Comparison of ENCODE assay signal across 8 mouse cellular contexts in the genomic region with DNA sequence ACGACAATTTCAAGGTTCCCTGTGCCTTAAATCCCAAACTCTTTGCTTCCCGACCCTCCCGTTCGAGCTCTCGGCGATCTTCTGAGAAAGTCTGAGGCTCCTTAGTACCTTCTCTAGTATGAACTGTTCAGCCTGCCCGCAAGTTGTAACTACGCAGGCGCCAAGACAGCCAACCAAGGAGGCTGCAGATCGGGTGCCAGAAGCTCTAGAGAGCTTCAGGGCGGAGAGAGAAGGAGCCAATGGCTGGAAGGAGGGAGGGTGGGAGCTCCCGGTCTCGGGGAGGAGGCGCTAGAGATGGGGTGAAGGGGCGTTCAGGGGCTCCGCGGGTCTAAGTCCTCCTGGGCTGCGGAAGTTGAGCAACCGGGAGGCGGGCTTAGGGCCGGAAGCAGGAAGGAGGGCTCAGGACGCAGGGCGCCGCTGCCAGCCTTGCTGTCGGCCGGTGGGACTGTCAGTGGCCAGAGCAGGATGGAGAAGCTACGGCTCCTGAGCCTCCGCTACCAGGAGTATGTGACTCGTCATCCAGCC. TPM values are rescaled to one million over a fixed set of nuclear protein-coding genes. Genes with fewer than 3 reads are reported as not detected.
A peak's percentile ranks its signal among the peaks of the same experiment; 100 is the strongest.
DNase-seq lines count a peak whose midpoint lies in the region; ATAC-seq and TF ChIP-seq lines count a peak whose summit lies in the region.

No protein-coding gene starts in this region.

- WGBS in embryonic facial prominence, embryonic 14.5 days, result under 1% methylated on average over 16 of the region's 29 CpGs
- 1% methylated on average over 29 of the region's 29 CpGs for WGBS in heart, adult 2 months
- under 1% methylated on average over 27 of the region's 29 CpGs for WGBS in limb, embryonic 13.5 days
- under 1% methylated on average over 29 of the region's 29 CpGs for WGBS in midbrain, embryonic 16.5 days

- peak; percentile 28; the same call in 1 of the 2 replicates for TF ChIP-seq CTCF in heart, adult 2 months (IDR thresholded peaks at IDR 0.05)

- peak overlapping the region; percentile 72 for H3K4me3 ChIP-seq in embryonic facial prominence, embryonic 14.5 days (ENCODE audit: low read depth, low read length)
- peak overlapping the region; percentile 81 for H3K4me3 ChIP-seq in heart, adult 2 months
- peak overlapping the region; percentile 80 for H3K4me3 ChIP-seq in limb, embryonic 13.5 days
- H3K4me3 ChIP-seq in midbrain, embryonic 16.5 days (ENCODE audit: low read depth, low read length), result peak overlapping the region; percentile 65

- H3K36me3 ChIP-seq in embryonic facial prominence, embryonic 14.5 days (ENCODE audit: control insufficient read depth, insufficient read depth, low read length), result peaks cover 18% of the 10 kb centered on the region
- H3K36me3 ChIP-seq in heart, adult 2 months (ENCODE audit: control insufficient read depth, insufficient read depth, low read length), result no peaks in the 10 kb centered on the region
- H3K36me3 ChIP-seq in limb, embryonic 13.5 days, result peaks cover 22% of the 10 kb centered on the region
- peaks cover 21% of the 10 kb centered on the region; the same call in 1 of the 2 replicates for H3K36me3 ChIP-seq in midbrain, embryonic 16.5 days (ENCODE audit: control insufficient read depth, insufficient read depth, low read length)

- peaks cover 13% of the 10 kb centered on the region for H3K27me3 ChIP-seq in embryonic facial prominence, embryonic 14.5 days (replicated peaks; ENCODE audit: control insufficient read depth, insufficient read depth, low read length)
- H3K27me3 ChIP-seq in heart, adult 2 months (ENCODE audit: control insufficient read depth, insufficient read depth, low read length), result peaks cover 10% of the 10 kb centered on the region
- H3K27me3 ChIP-seq in limb, embryonic 13.5 days, result peaks cover 24% of the 10 kb centered on the region
- peaks cover 2% of the 10 kb centered on the region; the same call in 1 of the 2 replicates for H3K27me3 ChIP-seq in midbrain, embryonic 16.5 days (ENCODE audit: control insufficient read depth, insufficient read depth, low read depth, low read length)

- H3K9ac ChIP-seq in embryonic facial prominence, embryonic 14.5 days (ENCODE audit: low read depth, low read length), result peak overlapping the region; percentile 77
- peak overlapping the region; percentile 62 for H3K9ac ChIP-seq in heart, adult 2 months (ENCODE audit: low read depth, low read length)
- H3K9ac ChIP-seq in limb, embryonic 13.5 days, result peak overlapping the region; percentile 78
- H3K9ac ChIP-seq in midbrain, embryonic 16.5 days (ENCODE audit: low read depth, low read length), result peak overlapping the region; percentile 76

- intact Hi-C loops in heart, adult 2 months (cut with DNase I), result loop anchor here (2.0 to 5.0 kb wide), 2 partner anchors 47 to 60 kb away; partner anchors contain the start of gene Cry2

- H3K4me2 ChIP-seq in embryonic facial prominence, embryonic 14.5 days (ENCODE audit: low read depth, low read length), result peak overlapping the region; percentile 91
- peak overlapping the region; percentile 97 for H3K4me2 ChIP-seq in limb, embryonic 13.5 days (replicated peaks)
- peak overlapping the region; percentile 87 for H3K4me2 ChIP-seq in midbrain, embryonic 16.5 days (ENCODE audit: low read length)

- DNase-seq in 3T3-L1 (ENCODE audit: low read depth, low spot score), result peak; percentile 100
- DNase-seq in adrenal gland, postnatal 4 days (ENCODE audit: low spot score in 2 of 2), result peak; percentile 77 to 85
- peak; percentile 99 for DNase-seq in embryonic facial prominence, embryonic 14.5 days (ENCODE audit: low spot score)
- peak; percentile 96 to 97 for DNase-seq in heart, adult 2 months
- peak; percentile 96 to 99 for DNase-seq in kidney, adult 8-10 months
- DNase-seq in spleen, postnatal 10 days (ENCODE audit: low spot score in 2 of 2), result peak; percentile 81 to 93

- TF ChIP-seq POLR2A in heart, adult 2 months (IDR thresholded peaks at IDR 0.05; ENCODE audit: insufficient read depth, low read depth, low read length), result peak; percentile 84

- H3K27ac ChIP-seq in embryonic facial prominence, embryonic 14.5 days (replicated peaks; ENCODE audit: low read depth, low read length), result peak overlapping the region; percentile 84
- H3K27ac ChIP-seq in heart, adult 2 months, result peak overlapping the region; percentile 93
- H3K27ac ChIP-seq in limb, embryonic 13.5 days, result peak overlapping the region; percentile 84
- peak overlapping the region; percentile 84 for H3K27ac ChIP-seq in midbrain, embryonic 16.5 days (ENCODE audit: low read length)

- H3K9me3 ChIP-seq in embryonic facial prominence, embryonic 14.5 days (ENCODE audit: control insufficient read depth, low read length), result no peaks in the 10 kb centered on the region
- no peaks in the 10 kb centered on the region for H3K9me3 ChIP-seq in limb, embryonic 13.5 days
- H3K9me3 ChIP-seq in midbrain, embryonic 16.5 days (replicated peaks; ENCODE audit: control insufficient read depth, low read length, poor library complexity, severe bottlenecking), result no peaks in the 10 kb centered on the region

- TF ChIP-seq EP300 in heart, adult 2 months (IDR thresholded peaks at IDR 0.05; ENCODE audit: insufficient read depth, low read depth, low read length), result 0 out of 2 replicates have a peak, but pooled peaks have one; percentile 15

- H3K4me1 ChIP-seq in embryonic facial prominence, embryonic 14.5 days (ENCODE audit: control insufficient read depth, insufficient read depth, low read length), result peaks cover 29% of the 10 kb centered on the region
- peaks cover 5% of the 10 kb centered on the region for H3K4me1 ChIP-seq in heart, adult 2 months (ENCODE audit: control insufficient read depth, insufficient read depth, low read length)
- peaks cover 50% of the 10 kb centered on the region for H3K4me1 ChIP-seq in limb, embryonic 13.5 days
- H3K4me1 ChIP-seq in midbrain, embryonic 16.5 days (ENCODE audit: control insufficient read depth, insufficient read depth, low read length), result peaks cover 36% of the 10 kb centered on the region

- ATAC-seq in embryonic facial prominence, embryonic 14.5 days (ENCODE audit: low read depth), result peak; percentile 94
- ATAC-seq in limb, embryonic 13.5 days (ENCODE audit: low FRiP score, low read depth), result peak; percentile 94
- ATAC-seq in midbrain, embryonic 16.5 days, result peak; percentile 94

- no peaks in the 10 kb centered on the region for H3K79me2 ChIP-seq in heart, adult 2 months (replicated peaks; ENCODE audit: control insufficient read depth, insufficient read depth, low read length)

RNA-seq across cellular contexts. Expression of gene Large2, which starts 0.5 kb away (rescaled TPM):
- total RNA-seq in adrenal gland, postnatal 4 days (2021), result 10 to 100 TPM in 1 of 2 experiments, 1 to 10 TPM in 1; 4.7 to 12.0 TPM
- 10.7 and 11.1 TPM in 2 replicates for polyA plus RNA-seq in embryonic facial prominence, embryonic 14.5 days (2014; fragmentation: Nextera tagmentation; extraction: Ambion mirVana)
- not detected for total RNA-seq in heart, adult 2 months (2021)
- 0.50 and 0.84 TPM in 2 replicates for polyA plus RNA-seq in heart, adult 2 months (2012; rRNA removed)
- polyA plus RNA-seq in limb, embryonic 13.5 days (2015; fragmentation: Nextera tagmentation; extraction: Ambion mirVana), result 11.9 and 13.3 TPM in 2 replicates
- 1.9 and 2.0 TPM in 2 replicates for polyA plus RNA-seq in midbrain, embryonic 16.5 days (2015; fragmentation: Nextera tagmentation; extraction: Ambion mirVana)

RNA-seq across cellular contexts. Expression of gene Pex16, which starts 0.7 kb away (rescaled TPM):
- 100 to 1,000 TPM; 133 to 150 TPM for total RNA-seq in adrenal gland, postnatal 4 days (2021)
- polyA plus RNA-seq in embryonic facial prominence, embryonic 14.5 days (2014; fragmentation: Nextera tagmentation; extraction: Ambion mirVana), result 19.6 and 22.7 TPM in 2 replicates
- 10 to 100 TPM; 19.6 to 23.1 TPM for total RNA-seq in heart, adult 2 months (2021)
- 35.6 and 36.8 TPM in 2 replicates for polyA plus RNA-seq in heart, adult 2 months (2012; rRNA removed)
- polyA plus RNA-seq in limb, embryonic 13.5 days (2015; fragmentation: Nextera tagmentation; extraction: Ambion mirVana), result 18.6 and 20.6 TPM in 2 replicates
- 39.7 and 40.1 TPM in 2 replicates for polyA plus RNA-seq in midbrain, embryonic 16.5 days (2015; fragmentation: Nextera tagmentation; extraction: Ambion mirVana)

RNA-seq across cellular contexts. Expression of gene 1700029I15Rik, which starts 7.2 kb away (rescaled TPM):
- 10 to 100 TPM; 13.8 to 13.9 TPM for total RNA-seq in adrenal gland, postnatal 4 days (2021)
- 2.7 and 3.0 TPM in 2 replicates for polyA plus RNA-seq in embryonic facial prominence, embryonic 14.5 days (2014; fragmentation: Nextera tagmentation; extraction: Ambion mirVana)
- total RNA-seq in heart, adult 2 months (2021), result 1 to 10 TPM in 1 of 2 experiments, under 1 TPM in 1; 0.63 to 1.1 TPM
- 2.4 and 2.8 TPM in 2 replicates for polyA plus RNA-seq in heart, adult 2 months (2012; rRNA removed)
- polyA plus RNA-seq in limb, embryonic 13.5 days (2015; fragmentation: Nextera tagmentation; extraction: Ambion mirVana), result 2.3 and 4.8 TPM in 2 replicates
- polyA plus RNA-seq in midbrain, embryonic 16.5 days (2015; fragmentation: Nextera tagmentation; extraction: Ambion mirVana), result 6.1 and 9.5 TPM in 2 replicates

RNA-seq across cellular contexts. Expression of gene Mapk8ip1, which starts 25.9 kb away (rescaled TPM):
- total RNA-seq in adrenal gland, postnatal 4 days (2021), result 10 to 100 TPM; 48.9 to 52.3 TPM
- 17.6 and 18.1 TPM in 2 replicates for polyA plus RNA-seq in embryonic facial prominence, embryonic 14.5 days (2014; fragmentation: Nextera tagmentation; extraction: Ambion mirVana)
- total RNA-seq in heart, adult 2 months (2021), result 1 to 10 TPM; 3.8 to 4.5 TPM
- 6.9 and 7.1 TPM in 2 replicates for polyA plus RNA-seq in heart, adult 2 months (2012; rRNA removed)
- polyA plus RNA-seq in limb, embryonic 13.5 days (2015; fragmentation: Nextera tagmentation; extraction: Ambion mirVana), result 27.6 and 28.9 TPM in 2 replicates
- 126 and 129 TPM in 2 replicates for polyA plus RNA-seq in midbrain, embryonic 16.5 days (2015; fragmentation: Nextera tagmentation; extraction: Ambion mirVana)

RNA-seq across cellular contexts. Expression of gene Cry2, which starts 58.7 kb away (rescaled TPM):
- total RNA-seq in adrenal gland, postnatal 4 days (2021), result 10 to 100 TPM; 58.6 to 65.8 TPM
- 26.6 and 27.1 TPM in 2 replicates for polyA plus RNA-seq in embryonic facial prominence, embryonic 14.5 days (2014; fragmentation: Nextera tagmentation; extraction: Ambion mirVana)
- total RNA-seq in heart, adult 2 months (2021), result 10 to 100 TPM; 12.7 to 29.3 TPM
- polyA plus RNA-seq in heart, adult 2 months (2012; rRNA removed), result 19.1 and 24.5 TPM in 2 replicates
- 31.0 and 34.9 TPM in 2 replicates for polyA plus RNA-seq in limb, embryonic 13.5 days (2015; fragmentation: Nextera tagmentation; extraction: Ambion mirVana)
- polyA plus RNA-seq in midbrain, embryonic 16.5 days (2015; fragmentation: Nextera tagmentation; extraction: Ambion mirVana), result 51.6 and 53.4 TPM in 2 replicates

Comparison
In these comparisons a context has a peak if more than half of its experiments do, and no peak if none do; other contexts are left out.
1. Peak in every context shown above with its lines: DNase-seq, ATAC-seq, H3K4me3 ChIP-seq and H3K27ac ChIP-seq.